Mouse (Mus musculus) myocyte (in vitro differentiated cells): ENCODE data around the gene Alpk1.

Experiments used
- E2F4 ChIP-seq: IDR thresholded peaks from one replicate; pipeline ENCODE4 v1.6.1; 2011; ENCODE audit warnings: mild to moderate bottlenecking, control low read depth, moderate library complexity; ENCODE audit not compliant: insufficient read depth
- MYOG ChIP-seq, 3 experiments: IDR thresholded peaks; one replicate each; pipeline ENCODE4 v1.6.1; 2011; ENCODE audit warnings: control low read depth in 2 of 3, low read depth in 2 of 3, mild to moderate bottlenecking in 2 of 3; ENCODE audit not compliant: insufficient read length in 2 of 3, control insufficient read depth in 1 of 3, insufficient read depth in 1 of 3
- POLR2A ChIP-seq: IDR thresholded peaks from one replicate; pipeline ENCODE4 v1.6.1; 2011; ENCODE audit warnings: low read depth, mild to moderate bottlenecking, control low read depth, moderate library complexity; ENCODE audit not compliant: insufficient read length
- POLR2AphosphoS2 ChIP-seq: IDR thresholded peaks from one replicate; pipeline ENCODE4 v1.6.1; 2011; ENCODE audit warnings: low read depth, control low read depth; ENCODE audit not compliant: insufficient read length
- USF1 ChIP-seq: IDR thresholded peaks from one replicate; pipeline ENCODE4 v1.6.1; 2011; ENCODE audit warnings: low read depth, mild to moderate bottlenecking, control low read depth, moderate library complexity

DNA sequence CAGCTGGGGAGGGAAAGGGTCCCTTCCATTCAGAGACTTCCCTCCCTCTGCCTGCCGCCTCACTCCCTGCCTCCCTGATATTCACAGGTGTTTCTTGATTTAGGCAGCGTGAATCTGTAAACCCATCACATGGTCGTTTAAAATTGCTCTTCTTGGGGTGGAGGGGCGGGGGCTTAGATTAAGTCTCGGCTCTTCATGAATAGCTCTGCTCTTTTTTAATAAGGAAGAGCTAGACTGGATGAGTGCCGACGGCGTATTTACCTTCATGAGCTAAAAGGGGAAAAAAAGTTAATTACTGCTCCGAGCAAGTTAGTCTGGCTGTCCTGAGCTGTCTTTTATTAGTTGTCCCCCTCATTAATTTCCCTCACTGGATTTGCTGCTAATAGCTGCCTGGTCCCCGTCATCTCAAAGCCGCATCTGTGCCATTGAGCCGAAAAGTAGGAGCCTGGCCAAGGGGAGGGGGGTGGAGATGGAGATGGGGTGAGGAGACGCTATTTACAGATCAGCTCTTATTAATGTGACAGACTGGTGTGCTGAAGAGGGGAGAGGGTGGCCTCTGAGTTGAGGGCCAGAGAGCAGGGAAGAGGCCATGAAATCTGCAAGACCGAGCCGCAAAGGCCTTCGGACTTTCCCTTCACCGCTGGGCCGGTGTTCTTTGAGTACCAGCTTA lies 134.0 kb downstream of the Alpk1 start:
- TF ChIP-seq POLR2A (no peak), E2F4 (no peak), POLR2AphosphoS2 (no peak), USF1 (no peak), MYOG (IDR thresholded peaks at IDR 0.05; ENCODE audit: control insufficient read depth in 1 of 3, insufficient read depth in 1 of 3, insufficient read length in 2 of 3, low read depth in 2 of 3) (no peak)
